Mouse (Mus musculus) liver, postnatal 0 days (tissue): Measurements from ENCODE around the gene Anks1b.

Experiments used
- CTCF ChIP-seq: sonication (generic); IDR thresholded peaks from 2 replicates; pipeline ENCODE4 v1.5.1; 2016; ENCODE audit warnings: antibody characterized with exemption, low read depth
- EP300 ChIP-seq: IDR thresholded peaks from 2 replicates; pipeline ENCODE4 v1.6.1; 2016; ENCODE audit warnings: antibody characterized with exemption, low read depth, mild to moderate bottlenecking

- no peak for TF ChIP-seq EP300
- TF ChIP-seq CTCF: no peak
Measured at GRCm38 (mm10) chr10:89838834-89839233, 34.5 kb upstream of the Anks1b start.
